Mouse (Mus musculus): ENCODE measurements around the gene Ubb.

DNA sequence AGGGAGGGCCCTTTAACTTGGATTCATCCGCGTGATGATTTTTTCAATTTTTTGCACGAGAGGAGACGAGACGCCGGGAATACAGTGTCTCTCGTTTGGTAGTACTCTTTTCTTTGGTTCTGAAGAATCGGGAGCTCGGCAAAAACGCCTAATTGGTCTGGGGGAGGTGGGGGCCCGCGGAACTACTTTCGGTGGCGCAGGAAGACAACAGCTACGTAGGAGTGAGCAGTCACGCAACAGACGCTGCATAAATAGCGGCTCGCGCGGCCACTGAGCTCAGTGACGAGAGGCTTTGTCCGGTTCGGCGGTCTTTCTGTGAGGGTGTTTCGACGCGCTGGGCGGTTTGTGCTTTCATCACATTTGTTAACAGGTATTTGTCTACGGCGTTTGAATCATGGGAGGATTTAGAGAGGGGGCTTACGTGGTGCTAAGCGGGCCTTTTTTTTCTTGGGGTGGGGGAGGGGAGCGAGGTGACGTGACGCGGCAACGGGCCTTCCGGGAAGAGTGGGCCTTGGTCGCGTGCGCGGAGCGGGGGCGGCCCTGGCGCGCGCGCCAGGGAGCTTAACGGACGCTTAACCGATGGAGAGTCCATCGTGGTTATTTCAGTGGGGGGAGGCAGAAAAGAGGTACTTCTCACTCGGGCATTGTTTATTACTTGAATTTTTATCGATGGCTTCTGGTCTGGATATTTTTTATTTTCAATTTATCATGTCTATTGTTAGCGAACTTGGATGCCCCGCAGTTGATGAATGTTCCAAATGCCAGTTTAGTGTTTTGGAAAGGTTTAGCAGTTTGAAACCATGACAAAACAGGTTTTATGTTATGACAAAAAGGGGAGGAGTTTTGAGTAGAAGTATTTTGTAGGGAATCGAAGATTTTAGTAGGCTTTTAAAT, 502 bp downstream of the Ubb start:
- TF ChIP-seq MAFK (IDR thresholded peaks at IDR 0.05; ENCODE audit: insufficient read depth, low read depth, low read length) (no peak; the same call in 1 of the 2 replicates), ZC3H11A (IDR thresholded peaks at IDR 0.05; ENCODE audit: borderline replicate concordance, low read depth, low read length) (no peak), HCFC1 (IDR thresholded peaks at IDR 0.05; ENCODE audit: borderline replicate concordance, insufficient read depth, low read length) (peak; percentile 63), CHD2 (IDR thresholded peaks at IDR 0.05; ENCODE audit: low read depth, low read length) (peak; percentile 76), ZNF384 (IDR thresholded peaks at IDR 0.05; ENCODE audit: low read depth, low read length) (peak; percentile 66; the same call in 1 of the 2 replicates)
